Mouse (Mus musculus) lung, adult 2 months (tissue): ENCODE data around the gene Jmy. TPM values are rescaled to one million over a fixed set of nuclear protein-coding genes. Genes with fewer than 3 reads are reported as not detected.
"Not testable (repeated sequence)": the region's sequence is repeated elsewhere in the genome, so short reads cannot be mapped to it uniquely, and the experiment has no call there.

Experiments
- DNase-seq: peaks from one replicate; pipeline ENCODE4 v3.0.0; 2022
- H3K4me1 ChIP-seq: fragments of 200-500 bp; 2 replicates; pipeline ENCODE4 v1.6.1; 2011; ENCODE audit warnings: low read length; ENCODE audit not compliant: control insufficient read depth, insufficient read depth
- H3K4me3 ChIP-seq: fragments of 200-500 bp; replicated peaks from 2 replicates; pipeline ENCODE3; 2011; ENCODE audit warnings: low read depth, mild to moderate bottlenecking, control low read depth, low read length; ENCODE audit errors: extremely low read depth
- CTCF ChIP-seq: fragments of 200-500 bp; IDR thresholded peaks from 2 replicates; pipeline ENCODE4 v1.5.1; 2011; ENCODE audit warnings: mild to moderate bottlenecking, low read length, control low read depth; ENCODE audit not compliant: insufficient read depth
- POLR2A ChIP-seq: fragments of 200-500 bp; IDR thresholded peaks from 2 replicates; pipeline ENCODE4 v1.6.1; 2011; ENCODE audit warnings: low read depth, mild to moderate bottlenecking, control low read depth, low read length, borderline replicate concordance; ENCODE audit errors: extremely low read depth
- WGBS: fragments of 180-500 bp; shearing (Covaris S2); methylation state at CpG from one replicate; pipeline ENCODE4 v1.1.7; 2018; 5-methylcytosine and 5-hydroxymethylcytosine counted together
- polyA plus RNA-seq: library from polyadenylated mRNA; depleted of rRNA; stranded (reverse); fragments of >200 nt; gene quantifications from 2 replicates; pipeline ENCODE4 v1.2.3, GENCODE M21; 2012; rRNA removed

The Jmy gene
- 7.0 and 10.4 TPM in 2 replicates for polyA plus RNA-seq

GRCm38 (mm10) chr13:93499167-93499972 is at the start of gene Jmy:
Jmy (minus strand) TSS chr13:93499808.
- WGBS, result under 1% methylated on average over 104 of the region's 105 CpGs
- H3K4me1 ChIP-seq, result peaks cover 18% of the 10 kb centered on the region
- H3K4me3 ChIP-seq, result peak within 1 kb of the TSS; percentile 79
- TF ChIP-seq POLR2A, result peak; percentile 85; the same call in 1 of the 2 replicates
- no peak for TF ChIP-seq CTCF
- peak; percentile 84 for DNase-seq

GRCm38 (mm10) chr13:93547641-93548040 is 48.0 kb upstream of the Jmy start:
- WGBS, result 56% methylated on average over 5 of the region's 5 CpGs
- no peaks in the 10 kb centered on the region for H3K4me1 ChIP-seq
- TF ChIP-seq POLR2A, result no peak
- TF ChIP-seq CTCF, result no peak
- no peak for DNase-seq
- no peak overlapping the region for H3K4me3 ChIP-seq

- Histone ChIP-seq H3K4me3 (no peak overlapping the region), H3K4me1 (no peaks in the 10 kb centered on the region)
- 29% methylated on average over 1 of the region's 1 CpGs for WGBS
- DNase-seq, result no peak
- no peak for TF ChIP-seq CTCF
- TF ChIP-seq POLR2A, result no peak
Observed at GRCm38 (mm10) chr13:93546011-93546410, 46.4 kb upstream of the Jmy start.

- DNase-seq, result no peak
- TF ChIP-seq CTCF (no peak), POLR2A (no peak)
- H3K4me1 ChIP-seq, result no peaks in the 10 kb centered on the region
- no peak overlapping the region for H3K4me3 ChIP-seq
Observed at GRCm38 (mm10) chr13:93544274-93544673, 44.7 kb upstream of the Jmy start.

GRCm38 (mm10) chr13:93539311-93539710 is 39.7 kb upstream of the Jmy start:
- 60% methylated on average over 4 of the region's 4 CpGs for WGBS
- TF ChIP-seq CTCF (no peak), POLR2A (no peak)
- no peak for DNase-seq
- no peak overlapping the region for H3K4me3 ChIP-seq
- H3K4me1 ChIP-seq, result no peaks in the 10 kb centered on the region

- no peak for TF ChIP-seq POLR2A
- TF ChIP-seq CTCF, result no peak
Observed at GRCm38 (mm10) chr13:93518753-93519319, 19.2 kb upstream of the Jmy start.

GRCm38 (mm10) chr13:93517223-93517622 is 17.6 kb upstream of the Jmy start:
- TF ChIP-seq POLR2A (no peak), CTCF (no peak)
- Histone ChIP-seq H3K4me3 (no peak overlapping the region), H3K4me1 (no peaks in the 10 kb centered on the region)
- DNase-seq, result no peak

More at GRCm38 (mm10) chr13:93518753-93519319, 19.2 kb upstream of the Jmy start:
- 75% methylated on average over 2 of the region's 2 CpGs for WGBS
- Histone ChIP-seq H3K4me3 (no peak overlapping the region), H3K4me1 (no peaks in the 10 kb centered on the region)
- DNase-seq, result no peak

GRCm38 (mm10) chr13:93514000-93514795 is 14.6 kb upstream of the Jmy start:
- Histone ChIP-seq H3K4me1 (no peaks in the 10 kb centered on the region), H3K4me3 (no peak overlapping the region)
- no peak for TF ChIP-seq CTCF
- TF ChIP-seq POLR2A, result no peak
- DNase-seq, result no peak
- WGBS, result 84% methylated on average over 10 of the region's 10 CpGs

GRCm38 (mm10) chr13:93510447-93511180 is 11.0 kb upstream of the Jmy start:
- no peak for DNase-seq
- no peak for TF ChIP-seq CTCF
- no peak for TF ChIP-seq POLR2A
- no peak overlapping the region for H3K4me3 ChIP-seq
- no peaks in the 10 kb centered on the region for H3K4me1 ChIP-seq
- 63% methylated on average over 16 of the region's 16 CpGs for WGBS

- DNase-seq, H3K4me3 ChIP-seq, H3K4me1 ChIP-seq: not testable (repeated sequence)
- 82% methylated on average over 5 of the region's 5 CpGs for WGBS
Observed at GRCm38 (mm10) chr13:93506920-93507319, 7.3 kb upstream of the Jmy start.
